Mouse (Mus musculus): ENCODE results near the gene Npffr2. TPM values are rescaled to one million over a fixed set of nuclear protein-coding genes. Genes with fewer than 3 reads are reported as not detected.

Npffr2 gene
- polyA plus RNA-seq, 1 experiment from 2014 or later = 0.07 TPM

GRCm38 (mm10) chr5:89578678-89579077 lies 51.4 kb downstream of the Npffr2 start:
- TF ChIP-seq CTCF (IDR thresholded peaks at IDR 0.05; ENCODE audit: low read depth) (no peak), EP300 (optimal IDR thresholded peaks at IDR 0.05) (no peak)
- no peak overlapping the region for H3K4me2 ChIP-seq (replicated peaks; ENCODE audit: low read depth)
- H3K36me3 ChIP-seq (ENCODE audit: control insufficient read depth, insufficient read depth, low read length) = no peaks in the 10 kb centered on the region
- no peaks in the 10 kb centered on the region for H3K9me3 ChIP-seq (ENCODE audit: control insufficient read depth, low read length)
- H3K9ac ChIP-seq (ENCODE audit: low read length) = no peak overlapping the region
- H3K4me1 ChIP-seq (replicated peaks; ENCODE audit: control insufficient read depth, insufficient read depth) = no peaks in the 10 kb centered on the region
- 50% methylated on average over 1 of the region's 1 CpGs for WGBS
- H3K27me3 ChIP-seq (ENCODE audit: control insufficient read depth, insufficient read depth, low read length) = no peaks in the 10 kb centered on the region
- H3K4me3 ChIP-seq (ENCODE audit: low read depth, low read length) = no peak overlapping the region
- DNase-seq (ENCODE audit: low spot score) (no peak), ATAC-seq (ENCODE audit: low FRiP score, low TSS enrichment) (no peak)
- H3K27ac ChIP-seq (replicated peaks) = no peak overlapping the region

DNA sequence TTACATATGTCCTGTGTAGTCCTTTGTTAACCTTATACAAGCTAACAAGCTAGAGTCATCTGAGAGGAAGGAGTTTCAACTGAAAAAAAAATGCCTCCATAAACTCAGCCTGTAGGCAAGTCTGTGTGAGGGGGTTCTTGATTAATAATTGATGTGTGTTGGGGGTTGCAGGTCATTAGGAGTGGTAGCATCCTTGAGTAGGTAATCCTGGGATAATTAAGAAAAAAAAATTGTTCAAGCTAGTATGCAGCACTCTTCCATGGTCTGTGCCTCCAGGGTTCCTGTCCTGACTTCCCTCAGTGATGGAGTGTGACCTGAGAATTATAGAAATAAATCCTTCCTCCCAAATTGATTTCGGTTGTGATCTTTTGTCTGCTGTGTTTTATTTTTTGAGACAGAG lies 52.0 kb downstream of the Npffr2 start:
- Histone ChIP-seq H3K4me2 (replicated peaks; ENCODE audit: low read depth) (no peak overlapping the region), H3K9ac (ENCODE audit: low read length) (no peak overlapping the region), H3K36me3 (ENCODE audit: control insufficient read depth, insufficient read depth, low read length) (no peaks in the 10 kb centered on the region), H3K4me3 (ENCODE audit: low read depth, low read length) (no peak overlapping the region), H3K9me3 (ENCODE audit: control insufficient read depth, low read length) (no peaks in the 10 kb centered on the region), H3K27me3 (ENCODE audit: control insufficient read depth, insufficient read depth, low read length) (no peaks in the 10 kb centered on the region), H3K27ac (replicated peaks) (no peak overlapping the region), H3K4me1 (replicated peaks; ENCODE audit: control insufficient read depth, insufficient read depth) (no peaks in the 10 kb centered on the region)
- DNase-seq (ENCODE audit: low spot score) (no peak), ATAC-seq (ENCODE audit: low FRiP score, low TSS enrichment) (no peak)
- WGBS = 76% methylated on average over 1 of the region's 1 CpGs
- no peak for TF ChIP-seq EP300 (optimal IDR thresholded peaks at IDR 0.05)
- no peak for TF ChIP-seq CTCF (IDR thresholded peaks at IDR 0.05; ENCODE audit: low read depth)

DNA sequence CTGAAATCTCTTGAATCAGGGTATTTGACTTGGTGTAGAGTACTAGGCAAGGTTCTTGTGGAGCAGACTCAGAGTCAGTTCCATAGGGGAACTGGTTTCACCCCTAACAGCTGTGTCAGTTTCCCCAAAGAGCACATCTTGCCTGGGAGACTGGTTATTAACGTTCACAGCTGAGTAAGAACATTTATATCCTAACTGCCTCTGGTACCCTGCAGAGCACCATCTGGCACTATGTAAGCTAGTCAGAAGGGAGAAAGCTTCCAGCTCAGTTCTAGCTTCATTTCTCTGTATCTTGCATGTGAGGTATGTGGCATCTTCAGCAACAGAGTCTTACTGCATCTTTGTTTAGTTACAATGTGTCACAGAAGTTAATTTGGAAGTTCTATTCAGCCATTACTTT lies 53.9 kb downstream of the Npffr2 start:
- no peak overlapping the region for H3K9ac ChIP-seq (ENCODE audit: low read length)
- H3K27me3 ChIP-seq (ENCODE audit: control insufficient read depth, insufficient read depth, low read length) = no peaks in the 10 kb centered on the region
- H3K4me2 ChIP-seq (replicated peaks; ENCODE audit: low read depth) = no peak overlapping the region
- no peak for TF ChIP-seq EP300 (optimal IDR thresholded peaks at IDR 0.05)
- TF ChIP-seq CTCF (IDR thresholded peaks at IDR 0.05; ENCODE audit: low read depth) = no peak
- H3K4me1 ChIP-seq (replicated peaks; ENCODE audit: control insufficient read depth, insufficient read depth) = no peaks in the 10 kb centered on the region
- no peaks in the 10 kb centered on the region for H3K36me3 ChIP-seq (ENCODE audit: control insufficient read depth, insufficient read depth, low read length)
- 52% methylated on average over 1 of the region's 1 CpGs for WGBS
- no peak for ATAC-seq (ENCODE audit: low FRiP score, low TSS enrichment)
- H3K9me3 ChIP-seq (ENCODE audit: control insufficient read depth, low read length) = no peaks in the 10 kb centered on the region
- H3K4me3 ChIP-seq (ENCODE audit: low read depth, low read length) = no peak overlapping the region
- no peak overlapping the region for H3K27ac ChIP-seq (replicated peaks)
- DNase-seq (ENCODE audit: low spot score) = no peak

- WGBS = 74% methylated on average over 5 of the region's 5 CpGs
- TF ChIP-seq CTCF (IDR thresholded peaks at IDR 0.05; ENCODE audit: low read depth) (no peak), EP300 (optimal IDR thresholded peaks at IDR 0.05) (no peak)
- no peaks in the 10 kb centered on the region for H3K36me3 ChIP-seq (ENCODE audit: control insufficient read depth, insufficient read depth, low read length)
Observed at GRCm38 (mm10) chr5:89581742-89582366, 54.6 kb downstream of the Npffr2 start.

GRCm38 (mm10) chr5:89585021-89585420 lies 57.8 kb downstream of the Npffr2 start:
- Histone ChIP-seq H3K4me2 (replicated peaks; ENCODE audit: low read depth) (no peak overlapping the region), H3K36me3 (ENCODE audit: control insufficient read depth, insufficient read depth, low read length) (no peaks in the 10 kb centered on the region), H3K9me3 (ENCODE audit: control insufficient read depth, low read length) (no peaks in the 10 kb centered on the region), H3K4me3 (ENCODE audit: low read depth, low read length) (no peak overlapping the region), H3K27ac (replicated peaks) (no peak overlapping the region), H3K27me3 (ENCODE audit: control insufficient read depth, insufficient read depth, low read length) (no peaks in the 10 kb centered on the region), H3K9ac (ENCODE audit: low read length) (no peak overlapping the region), H3K4me1 (replicated peaks; ENCODE audit: control insufficient read depth, insufficient read depth) (no peaks in the 10 kb centered on the region)
- 60% methylated on average over 3 of the region's 3 CpGs for WGBS
- DNase-seq (ENCODE audit: low spot score) = no peak
- no peak for ATAC-seq (ENCODE audit: low FRiP score, low TSS enrichment)
- TF ChIP-seq CTCF (IDR thresholded peaks at IDR 0.05; ENCODE audit: low read depth) = no peak
- TF ChIP-seq EP300 (optimal IDR thresholded peaks at IDR 0.05) = no peak

More at GRCm38 (mm10) chr5:89581742-89582366, 54.6 kb downstream of the Npffr2 start:
- H3K4me3 ChIP-seq (ENCODE audit: low read depth, low read length) = no peak overlapping the region
- no peak overlapping the region for H3K27ac ChIP-seq (replicated peaks)
- no peaks in the 10 kb centered on the region for H3K9me3 ChIP-seq (ENCODE audit: control insufficient read depth, low read length)
- ATAC-seq (ENCODE audit: low FRiP score, low TSS enrichment) (no peak), DNase-seq (ENCODE audit: low spot score) (no peak)
- H3K4me1 ChIP-seq (replicated peaks; ENCODE audit: control insufficient read depth, insufficient read depth) = no peaks in the 10 kb centered on the region
- H3K27me3 ChIP-seq (ENCODE audit: control insufficient read depth, insufficient read depth, low read length) = no peaks in the 10 kb centered on the region
- no peak overlapping the region for H3K9ac ChIP-seq (ENCODE audit: low read length)
- H3K4me2 ChIP-seq (replicated peaks; ENCODE audit: low read depth) = no peak overlapping the region

- H3K4me1 ChIP-seq (replicated peaks; ENCODE audit: control insufficient read depth, insufficient read depth) = no peaks in the 10 kb centered on the region
- no peak for DNase-seq (ENCODE audit: low spot score)
- TF ChIP-seq EP300 (optimal IDR thresholded peaks at IDR 0.05) (no peak), CTCF (IDR thresholded peaks at IDR 0.05; ENCODE audit: low read depth) (no peak)
- H3K9ac ChIP-seq (ENCODE audit: low read length) = no peak overlapping the region
- WGBS = 75% methylated on average over 4 of the region's 4 CpGs
- no peak overlapping the region for H3K4me2 ChIP-seq (replicated peaks; ENCODE audit: low read depth)
- no peaks in the 10 kb centered on the region for H3K27me3 ChIP-seq (ENCODE audit: control insufficient read depth, insufficient read depth, low read length)
- H3K27ac ChIP-seq (replicated peaks) = no peak overlapping the region
- no peak overlapping the region for H3K4me3 ChIP-seq (ENCODE audit: low read depth, low read length)
- no peaks in the 10 kb centered on the region for H3K36me3 ChIP-seq (ENCODE audit: control insufficient read depth, insufficient read depth, low read length)
- no peaks in the 10 kb centered on the region for H3K9me3 ChIP-seq (ENCODE audit: control insufficient read depth, low read length)
- no peak for ATAC-seq (ENCODE audit: low FRiP score, low TSS enrichment)
Observed at GRCm38 (mm10) chr5:89592301-89592700, 65.1 kb downstream of the Npffr2 start.

Data from stomach, postnatal 0 days (tissue).